Mouse (Mus musculus) heart, postnatal 36 days (tissue): ENCODE measurements at regions not wholly inside any gene's neighbourhood (a gene's known extent, or its start where the extent isn't known, plus 50 kb on each side); places are given as distances from the start of the nearest gene placed in this dataset.
"Not testable (repeated sequence)": the region's sequence is repeated elsewhere in the genome, so short reads cannot be mapped to it uniquely, and the experiment has no call there.

Experiments
- DNase-seq, 2 experiments: peaks; one replicate each; pipeline ENCODE4 v3.0.0; 2021 to 2022
- intact Hi-C: fragments of 180-260 bp; cut with DNase I; formaldehyde crosslinking; loops from one replicate; pipeline ENCODE4 v1.15.1; 2025

GRCm38 (mm10) chr10:22460386-22460785 lies 100.0 kb downstream of the Raet1d start:
- DNase-seq, intact Hi-C loops: not testable (repeated sequence)

- DNase-seq, intact Hi-C loops: not testable (repeated sequence)
Measured at GRCm38 (mm10) chr10:22460818-22461479, 100.6 kb downstream of the Raet1d start.

- DNase-seq, intact Hi-C loops: not testable (repeated sequence)
Measured at GRCm38 (mm10) chr10:22461480-22462050, 101.2 kb downstream of the Raet1d start.

- intact Hi-C loops, DNase-seq: not testable (repeated sequence)
Measured at GRCm38 (mm10) chr10:22471722-22472330, 111.5 kb downstream of the Raet1d start.

- peak; percentile 11 to 15 for DNase-seq
- intact Hi-C loops = loop anchor here (1.0 to 2.0 kb wide), 3 partner anchors 99 to 601 kb away; no protein-coding TSS in a partner anchor
Measured at GRCm38 (mm10) chr10:22479860-22480259, 119.5 kb downstream of the Raet1d start.

GRCm38 (mm10) chr10:22487071-22487470 lies 126.7 kb downstream of the Raet1d start:
- intact Hi-C loops = loop anchor here (1.0 kb wide), 1 partner anchor 87 kb away; no protein-coding TSS in a partner anchor

GRCm38 (mm10) chr10:22491806-22492347 lies 131.5 kb downstream of the Raet1d start:
- intact Hi-C loops, DNase-seq: not testable (repeated sequence)

More at GRCm38 (mm10) chr10:22487071-22487470, 126.7 kb downstream of the Raet1d start:
- not testable (repeated sequence) for DNase-seq

- no peak for DNase-seq
- intact Hi-C loops = no loop called here
Measured at GRCm38 (mm10) chr10:22495975-22496496, 135.7 kb downstream of the Raet1d start.
